Mouse (Mus musculus): ENCODE measurements at regions not wholly inside any gene's neighbourhood (a gene's known extent, or its start where the extent isn't known, plus 50 kb on each side); places are given as distances from the start of the nearest gene placed in this dataset.

DNA sequence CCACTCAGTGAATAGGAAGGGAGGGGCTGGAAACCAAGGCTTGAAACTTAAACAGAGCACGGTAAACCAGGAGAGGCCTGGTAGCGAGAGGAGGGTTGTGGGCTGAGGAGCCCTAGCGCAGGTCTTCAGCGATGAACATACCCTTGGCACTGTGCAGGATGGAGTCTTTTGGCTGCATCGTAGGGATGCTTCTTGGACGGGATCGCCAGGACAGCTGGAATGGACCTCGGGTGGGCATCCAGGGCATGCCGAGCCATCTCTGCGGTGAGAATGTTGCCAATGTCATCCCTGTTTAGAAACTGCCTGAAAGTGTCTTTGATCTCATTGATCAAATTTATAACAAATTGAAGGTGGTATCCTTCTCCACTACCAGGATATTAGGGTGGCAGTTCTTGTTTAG, 192.2 kb upstream of the Usp25 start:
- no peak for TF ChIP-seq CTCF (IDR thresholded peaks at IDR 0.05; ENCODE audit: control insufficient read depth, insufficient read depth, insufficient replicate concordance, low read depth, low read length)
- no peak for TF ChIP-seq POLR2A (IDR thresholded peaks at IDR 0.05; ENCODE audit: control insufficient read depth, low read depth, low read length)
